Mouse (Mus musculus): Measurements from ENCODE around the gene Kncn.
A peak's percentile ranks its signal among the peaks of the same experiment; 100 is the strongest.

The Kncn gene

DNA sequence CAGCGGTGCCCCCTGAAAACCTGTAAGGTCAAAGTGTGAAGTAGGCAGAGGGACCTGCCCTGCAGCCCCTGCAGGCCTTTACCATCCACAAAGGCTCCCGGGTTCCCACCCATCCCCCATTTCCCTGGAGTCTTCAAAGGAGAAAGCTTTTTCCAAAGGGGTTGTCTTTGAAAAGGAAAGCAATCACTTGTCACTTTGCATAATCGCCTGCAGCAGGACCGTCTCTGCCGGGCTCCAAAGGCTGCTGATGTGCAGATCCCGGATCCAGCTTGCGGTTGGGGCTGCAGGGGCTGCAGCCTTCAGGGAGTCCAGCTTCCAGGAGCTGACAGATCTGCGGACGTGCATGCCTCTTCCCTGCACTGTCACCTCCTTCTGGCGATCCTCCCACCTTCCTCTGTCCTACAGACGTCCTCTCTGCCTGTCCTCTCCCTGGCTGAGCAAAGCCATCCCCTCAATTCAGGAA is 6.0 kb upstream of the Kncn start:
- no peak for DNase-seq (ENCODE audit: low read depth in 1 of 2, low spot score in 2 of 2)

DNA sequence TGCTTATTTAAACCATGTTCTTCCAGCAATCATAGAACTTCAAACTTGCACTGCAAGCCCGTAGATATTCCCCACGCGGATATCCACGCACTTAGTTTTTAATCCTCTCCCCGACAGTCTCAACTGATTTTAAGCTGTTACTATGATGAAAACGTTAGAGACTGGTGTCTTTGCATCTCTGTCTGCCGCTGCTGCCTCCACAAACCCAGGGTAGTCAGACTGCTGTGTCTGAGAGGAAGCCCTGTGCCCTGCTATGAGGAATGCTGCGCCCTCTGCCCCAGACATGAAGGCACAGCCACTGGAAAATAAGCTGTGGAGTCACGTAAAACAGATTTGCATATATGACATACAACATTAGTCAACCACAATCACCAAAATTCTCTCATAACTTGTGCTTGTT is 5.4 kb upstream of the Kncn start:
- DNase-seq (ENCODE audit: low read depth in 1 of 2, low spot score in 2 of 2): no peak

DNA sequence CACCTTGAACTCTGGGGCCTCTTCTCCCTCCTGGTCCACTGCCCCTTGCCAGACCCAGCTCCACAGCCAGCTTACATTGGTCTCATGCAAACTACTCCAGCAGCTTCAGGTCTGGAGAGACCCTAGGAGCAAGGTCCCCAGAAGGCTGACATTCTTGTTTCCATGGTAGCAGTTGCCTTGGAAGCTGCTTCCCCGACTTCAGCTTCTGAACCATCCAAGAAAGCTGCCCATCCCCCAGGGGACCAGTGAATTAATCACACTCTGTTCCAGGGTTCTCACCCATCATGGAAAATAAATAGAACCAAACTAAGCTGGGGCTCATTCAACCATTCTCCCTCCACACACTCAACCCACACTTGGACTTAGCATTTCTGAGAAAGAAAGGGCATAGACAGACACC is 3.0 kb upstream of the Kncn start:
- DNase-seq (ENCODE audit: low read depth in 1 of 2, low spot score in 2 of 2): no peak

DNA sequence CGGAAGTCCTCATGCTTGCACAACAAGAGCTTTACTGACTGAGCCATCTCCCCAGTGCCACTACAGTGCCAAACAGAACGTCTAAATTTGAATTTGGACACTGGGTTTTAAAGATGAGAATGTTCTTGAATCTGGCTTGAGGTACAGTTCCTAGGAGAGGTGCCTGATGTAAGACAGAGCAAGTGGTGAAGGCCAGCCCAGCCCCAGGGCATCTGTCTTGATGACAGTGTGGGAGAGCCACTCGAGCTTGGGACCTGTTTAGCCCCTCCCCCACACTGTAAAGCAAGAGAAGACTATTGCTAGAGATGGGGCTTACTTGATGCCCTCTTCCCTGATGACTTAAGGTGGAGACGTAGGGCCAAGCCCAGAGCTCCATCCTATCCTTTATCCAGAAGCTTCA is 2.0 kb upstream of the Kncn start:
- DNase-seq (ENCODE audit: low read depth in 1 of 2, low spot score in 2 of 2): no peak

DNA sequence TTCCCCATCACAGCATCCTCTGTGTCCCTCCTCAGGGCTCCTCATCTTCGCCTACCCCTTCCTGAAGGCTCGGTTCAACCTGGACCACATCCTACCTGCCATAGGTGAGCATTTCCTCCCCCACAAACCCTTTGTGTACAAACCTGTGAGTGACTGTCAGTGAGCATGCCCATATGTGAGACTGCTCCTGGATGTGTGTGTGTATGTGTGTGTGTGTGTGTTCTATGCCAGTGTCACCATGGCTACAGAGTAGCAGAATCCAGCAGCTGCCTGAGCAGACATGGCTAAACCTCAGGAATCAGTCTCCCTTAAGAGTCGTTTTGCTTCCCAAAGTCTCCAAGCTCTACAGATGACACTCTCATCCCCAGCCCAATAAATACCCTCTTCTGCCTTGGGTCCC is 1.6 kb downstream of the Kncn start:
- DNase-seq (ENCODE audit: low read depth in 1 of 2, low spot score in 2 of 2): no peak

DNA sequence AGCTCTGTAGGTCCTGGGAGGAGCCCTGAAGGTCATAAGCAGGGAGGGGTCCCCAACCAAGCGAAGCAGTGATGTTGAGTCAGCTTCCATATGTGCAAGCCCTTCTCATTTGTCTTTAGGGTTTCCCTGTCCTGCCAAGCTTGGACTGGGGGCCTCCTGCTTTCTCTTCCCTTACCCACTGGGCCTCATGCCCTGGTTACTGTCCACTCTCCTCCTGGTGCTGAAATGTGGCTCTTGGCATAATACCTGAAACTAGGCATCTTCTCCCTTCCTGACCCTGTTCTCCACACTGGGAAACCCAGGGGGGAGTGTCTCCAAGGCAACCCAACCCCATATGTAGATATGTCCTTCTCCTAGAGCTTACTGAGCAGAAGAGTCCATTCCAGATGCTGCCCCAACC is 2.7 kb downstream of the Kncn start:
- DNase-seq (ENCODE audit: low read depth in 1 of 2, low spot score in 2 of 2): no peak

DNA sequence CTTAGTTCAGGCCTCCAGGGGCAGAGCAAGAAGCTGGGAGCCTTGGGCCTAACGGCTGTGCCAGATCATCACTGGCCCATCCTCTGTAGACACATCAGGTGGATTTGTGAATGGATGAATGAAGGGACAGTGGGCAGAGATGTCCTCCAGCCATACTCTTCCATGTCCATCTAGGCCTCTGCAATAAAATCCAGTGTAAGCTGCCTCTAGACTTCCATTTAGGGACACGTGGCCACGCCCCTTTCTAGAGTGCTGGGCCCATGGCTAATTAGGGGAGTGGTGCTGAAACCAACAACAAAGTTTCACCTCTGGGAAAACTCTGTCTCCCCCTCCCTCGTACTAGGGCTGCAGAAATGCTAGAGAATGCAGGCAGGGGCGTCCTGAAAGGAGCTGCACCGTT is 5.9 kb downstream of the Kncn start:
- no peak for DNase-seq (ENCODE audit: low read depth in 1 of 2, low spot score in 2 of 2)

DNA sequence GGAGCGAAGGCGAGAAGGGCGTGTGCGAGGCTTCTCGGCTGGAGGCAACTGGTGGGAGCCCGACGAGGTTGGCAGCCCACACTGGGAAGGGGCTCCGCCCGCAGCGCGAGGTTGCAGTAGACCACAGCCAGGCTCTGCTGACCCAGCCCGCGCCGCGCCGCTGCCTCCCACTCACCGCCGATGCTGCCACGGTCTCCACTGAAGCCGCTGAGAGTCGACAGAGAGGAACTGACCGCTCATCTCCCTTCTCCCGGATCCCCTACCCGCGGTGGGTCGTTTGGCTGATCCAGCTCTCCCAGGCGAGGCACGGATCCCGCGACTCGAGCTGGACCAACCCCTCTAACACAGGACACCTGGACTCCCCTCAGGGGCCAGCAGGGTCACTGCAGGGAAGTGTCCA is 6.4 kb downstream of the Kncn start, which contains the start of gene 6430628N08Rik:
6430628N08Rik (plus strand) TSS at position 113 of the 400 bp plus-strand sequence.
- DNase-seq (ENCODE audit: low read depth in 1 of 2, low spot score in 2 of 2): no peak

DNA sequence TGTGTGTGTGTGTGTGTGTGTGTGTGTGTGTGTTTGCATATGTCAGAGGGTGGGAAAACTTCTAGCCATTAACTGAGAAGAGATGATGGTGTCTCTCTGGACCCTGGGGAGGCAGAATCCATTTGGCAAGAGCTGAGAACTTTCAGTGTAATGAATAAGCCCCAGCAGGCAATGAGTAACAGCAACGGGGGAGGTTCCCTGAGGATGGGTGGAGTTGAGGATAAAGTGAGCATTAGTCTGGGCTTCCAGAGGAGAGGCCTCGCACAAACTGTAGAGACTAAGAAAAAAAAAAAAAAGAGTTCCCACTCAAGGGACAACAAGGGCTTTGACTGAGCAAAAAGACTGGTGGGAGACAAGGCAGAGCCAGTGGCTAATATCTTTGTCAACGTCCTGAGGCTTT is 10.1 kb downstream of the Kncn start:
- no peak for DNase-seq (ENCODE audit: low read depth in 1 of 2, low spot score in 2 of 2)

DNA sequence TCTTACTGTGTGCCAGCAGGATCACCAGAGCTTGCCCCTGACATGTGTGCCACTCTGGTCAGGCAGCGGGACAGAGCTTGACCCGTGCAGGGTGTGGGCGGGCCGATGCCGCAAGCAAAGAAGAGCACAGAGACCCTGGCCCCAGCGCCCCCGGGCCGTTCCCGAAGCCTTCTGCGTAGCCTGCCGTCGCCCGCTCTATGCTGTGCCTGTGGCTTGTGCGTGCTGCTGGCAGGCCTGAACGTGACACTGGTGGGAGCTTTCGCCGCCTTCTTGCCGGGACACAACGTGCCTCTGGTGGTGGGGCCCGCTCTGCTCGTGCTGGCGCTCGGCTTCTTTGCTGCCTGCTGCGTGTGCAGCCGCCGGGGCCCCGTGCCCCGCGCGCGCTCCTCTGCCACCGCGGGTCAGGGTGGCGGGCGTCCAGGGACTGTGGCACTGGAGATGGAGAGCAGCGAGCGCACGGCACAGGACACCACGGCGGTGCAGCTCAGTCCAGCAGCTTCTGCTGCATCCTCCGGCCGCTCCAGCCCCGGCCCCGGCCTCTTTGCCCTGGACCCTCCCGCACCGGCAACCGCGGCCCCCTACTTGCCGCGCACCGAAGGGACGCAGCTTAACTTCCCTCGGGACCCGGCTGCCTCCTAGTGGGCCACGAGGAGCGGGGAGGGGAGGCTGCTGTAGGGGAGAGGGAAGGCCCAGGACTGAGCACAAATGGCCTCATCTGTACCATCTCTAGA is 13.9 kb downstream of the Kncn start:
- DNase-seq (ENCODE audit: low read depth in 1 of 2, low spot score in 2 of 2): no peak

DNA sequence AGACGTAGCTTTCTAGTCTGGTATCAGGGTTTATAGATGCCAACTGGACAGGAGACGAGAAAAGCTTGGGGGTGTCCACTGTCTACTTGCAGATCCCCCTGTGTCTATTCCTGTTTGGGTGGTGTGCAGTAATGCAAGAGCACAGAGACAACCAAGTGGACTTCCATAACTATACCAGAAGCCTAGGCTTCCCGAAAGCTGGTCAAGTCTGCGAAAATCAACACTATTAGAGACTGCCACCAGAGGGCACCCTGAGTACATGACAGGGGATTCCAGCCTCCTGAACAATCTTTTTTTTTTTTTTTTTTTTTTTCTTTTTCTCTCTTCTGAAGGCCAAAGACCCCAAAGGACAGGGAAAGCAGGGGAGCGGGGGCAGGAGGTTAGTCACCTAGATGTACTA is 18.6 kb downstream of the Kncn start:
- DNase-seq (ENCODE audit: low read depth in 1 of 2, low spot score in 2 of 2): peak in 1 of 2 experiments; percentile 20

DNA sequence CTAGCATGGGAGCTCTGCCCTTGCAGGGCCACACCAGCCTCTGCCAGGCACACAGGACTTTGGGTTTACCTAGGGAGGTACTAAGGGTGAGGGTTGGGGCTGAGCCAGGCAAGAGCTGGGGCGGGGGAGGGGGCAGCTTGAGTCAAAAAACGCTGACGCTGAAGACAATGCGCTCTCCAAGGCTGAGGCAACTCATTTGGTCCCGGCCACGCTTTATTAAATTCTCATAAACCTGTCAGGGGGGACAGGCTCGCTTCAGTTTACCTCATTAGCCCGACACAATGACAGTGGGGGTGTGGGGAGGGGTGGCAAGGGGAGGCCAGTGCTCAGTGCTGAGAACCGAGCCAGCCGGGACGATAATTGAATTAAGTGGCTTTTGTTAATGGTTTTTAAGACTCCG is 20.2 kb downstream of the Kncn start:
- DNase-seq (ENCODE audit: low read depth in 1 of 2, low spot score in 2 of 2): no peak

DNA sequence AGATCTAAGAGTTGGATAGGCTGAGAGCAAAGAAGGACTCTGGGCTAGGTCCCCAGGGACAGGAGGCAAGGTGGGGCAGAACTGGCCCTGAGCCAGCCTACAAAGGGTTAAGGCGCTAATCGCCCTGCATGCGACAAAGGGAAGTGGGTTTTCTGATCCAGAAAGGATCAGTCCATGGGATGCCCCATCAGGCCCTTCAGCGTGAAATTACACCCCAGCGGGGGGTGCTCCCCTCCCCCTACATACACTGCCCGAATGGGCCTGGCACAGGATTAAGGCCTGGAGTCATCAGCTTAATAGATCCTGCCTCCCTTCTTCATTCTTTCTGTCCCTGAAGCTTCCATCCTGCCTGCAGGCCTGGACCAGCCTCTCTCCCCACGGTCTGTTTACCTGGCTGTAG is 21.5 kb downstream of the Kncn start:
- no peak for DNase-seq (ENCODE audit: low read depth in 1 of 2, low spot score in 2 of 2)

DNA sequence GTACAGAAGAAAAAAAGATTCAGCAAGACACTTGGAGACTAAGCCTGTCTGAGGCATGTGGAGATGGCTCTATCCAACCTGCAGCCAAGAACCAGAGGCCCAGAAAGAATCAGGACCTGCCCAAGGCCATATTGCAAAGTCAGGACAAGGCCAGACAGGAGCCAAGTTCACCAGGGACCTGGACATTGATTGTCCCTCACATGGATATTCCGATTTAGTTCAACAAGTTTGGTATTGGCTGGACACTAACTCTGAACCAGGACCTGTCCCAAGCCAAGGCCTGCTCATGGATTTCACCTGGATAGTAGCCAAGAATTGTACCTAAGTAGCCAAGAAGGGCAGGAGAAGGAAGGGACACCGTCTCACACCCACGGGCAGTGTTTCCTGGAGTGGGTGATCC is 22.6 kb downstream of the Kncn start:
- no peak for DNase-seq (ENCODE audit: low read depth in 1 of 2, low spot score in 2 of 2)

DNA sequence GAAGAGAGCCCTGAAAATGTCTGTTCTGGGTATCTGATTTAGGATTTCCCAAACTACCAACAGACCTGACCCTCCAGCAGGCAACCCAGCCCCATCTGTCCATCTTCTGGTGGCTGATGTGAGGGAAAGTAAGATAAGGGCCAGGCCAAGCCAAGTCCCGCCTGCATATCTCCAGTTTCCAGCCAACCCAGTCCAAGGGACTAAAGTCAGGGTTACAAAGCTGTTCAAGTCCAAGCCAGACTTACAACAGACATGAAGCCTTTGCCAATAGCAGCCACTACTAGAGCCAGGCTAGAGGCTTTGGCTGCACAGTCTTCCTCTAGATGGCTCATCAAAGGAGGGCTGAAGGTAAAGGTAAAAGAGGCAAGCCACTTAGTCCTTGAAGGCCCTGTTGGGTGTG is 23.8 kb downstream of the Kncn start:
- no peak for DNase-seq (ENCODE audit: low read depth in 1 of 2, low spot score in 2 of 2)

DNA sequence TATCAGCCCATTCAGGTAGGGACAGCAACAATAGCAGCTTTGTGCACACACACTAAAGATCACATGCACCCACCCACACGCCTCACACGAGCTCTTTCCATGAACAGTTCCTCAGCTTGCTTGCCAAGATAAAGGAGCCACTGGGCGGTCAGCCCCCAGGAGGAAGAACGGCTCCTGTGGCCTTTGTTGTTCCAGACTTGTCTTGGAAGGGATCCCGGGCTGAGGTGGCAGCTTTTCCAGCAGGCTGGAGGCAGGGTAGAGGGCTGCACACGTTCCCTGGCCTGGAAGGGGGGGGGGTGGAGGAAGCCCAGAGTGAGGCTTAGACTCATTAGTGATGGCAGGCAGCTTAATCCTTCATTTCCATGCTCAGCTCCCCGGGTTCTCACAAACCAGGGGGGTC is 24.4 kb downstream of the Kncn start:
- no peak for DNase-seq (ENCODE audit: low read depth in 1 of 2, low spot score in 2 of 2)

DNA sequence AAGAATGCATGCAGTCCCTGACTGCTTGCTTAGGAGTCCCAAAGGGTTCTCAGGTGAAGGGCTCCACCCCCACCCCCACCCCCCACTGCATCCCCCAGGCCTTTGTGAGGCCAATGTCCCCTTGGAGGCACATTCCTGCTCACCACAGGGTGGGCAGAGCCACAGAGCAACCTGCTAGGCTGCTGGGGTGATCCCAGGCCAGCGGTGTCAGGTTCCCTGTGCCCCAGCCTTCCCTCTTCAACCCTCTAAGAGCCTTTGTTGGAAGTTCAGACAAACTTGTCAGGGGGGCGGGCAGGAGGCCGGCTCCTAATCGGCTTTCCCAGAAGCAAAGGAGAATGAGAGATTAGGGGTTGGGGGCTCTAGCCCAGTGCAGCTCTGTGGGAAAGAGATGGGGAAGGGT is 27.4 kb downstream of the Kncn start:
- DNase-seq (ENCODE audit: low read depth in 1 of 2, low spot score in 2 of 2): no peak

DNA sequence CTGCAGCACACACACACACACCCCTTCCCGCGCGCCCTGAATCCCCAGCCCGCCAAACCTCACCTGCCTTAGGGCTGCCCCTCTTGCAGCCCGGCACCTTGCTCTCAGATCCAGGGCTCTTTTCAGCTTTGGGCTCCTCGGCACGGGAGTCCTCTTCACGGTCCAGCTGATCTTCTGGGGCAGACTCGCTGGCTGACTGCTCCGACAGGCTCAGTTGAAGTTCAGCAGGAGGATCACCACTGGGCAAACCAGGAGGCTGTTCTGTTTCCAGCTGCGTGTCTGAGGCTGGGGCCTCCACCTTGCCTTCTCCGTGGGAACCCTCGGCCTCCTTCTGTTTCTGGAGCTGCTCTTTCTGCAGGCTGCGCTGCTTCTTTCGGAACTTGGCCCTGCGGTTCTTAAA is 35.7 kb downstream of the Kncn start:
- DNase-seq (ENCODE audit: low read depth in 1 of 2, low spot score in 2 of 2): no peak

DNA sequence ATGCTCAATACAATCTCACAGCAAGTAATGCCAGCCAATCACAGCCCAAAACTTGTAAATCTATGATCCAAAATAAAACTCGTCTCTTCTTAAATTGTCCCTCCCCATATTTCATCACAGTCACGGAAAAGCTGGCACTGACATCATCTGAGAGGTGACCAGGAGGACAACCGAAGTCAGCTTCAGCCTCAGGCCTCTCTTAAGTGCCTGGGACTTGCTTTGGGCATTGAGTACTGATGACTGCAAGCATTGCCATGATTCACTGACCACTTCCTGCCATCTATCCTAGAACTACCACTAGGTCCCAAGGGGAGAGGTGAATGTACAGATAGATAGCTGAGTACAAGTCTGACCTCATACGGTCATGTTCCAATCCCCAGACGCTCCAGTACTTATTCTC is 38.5 kb downstream of the Kncn start:
- no peak for DNase-seq (ENCODE audit: low read depth in 1 of 2, low spot score in 2 of 2)

DNA sequence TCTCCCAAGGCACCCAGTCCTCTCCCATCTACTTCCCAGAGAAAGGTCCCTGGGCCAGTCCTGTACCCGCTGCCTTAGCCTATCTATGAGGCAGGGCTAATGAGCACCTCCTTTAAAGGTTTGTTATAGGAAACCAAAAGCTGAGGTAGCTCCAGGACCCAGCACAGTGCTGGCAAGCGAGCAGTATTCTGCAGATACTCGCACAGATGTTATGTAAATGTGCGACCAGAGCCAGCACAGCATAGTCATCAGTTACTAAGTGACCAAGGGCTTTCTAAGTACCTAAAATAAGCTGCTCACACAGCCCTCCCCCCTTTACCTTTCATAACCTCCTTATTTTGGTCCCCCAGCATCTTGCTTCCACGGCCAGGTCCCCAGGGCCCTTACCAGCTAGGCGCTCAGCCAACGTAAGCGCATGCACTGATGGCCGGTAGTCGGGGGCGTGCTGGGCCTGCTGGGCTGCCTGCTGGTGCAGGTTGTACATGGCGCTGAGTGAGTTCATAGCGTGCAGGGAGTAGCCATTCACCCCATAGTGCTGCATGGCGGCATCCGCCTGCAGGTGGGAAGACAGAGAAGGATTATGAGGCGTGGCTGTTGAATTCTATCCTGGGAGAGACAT is 39.2 kb downstream of the Kncn start:
- DNase-seq (ENCODE audit: low read depth in 1 of 2, low spot score in 2 of 2): no peak

DNA sequence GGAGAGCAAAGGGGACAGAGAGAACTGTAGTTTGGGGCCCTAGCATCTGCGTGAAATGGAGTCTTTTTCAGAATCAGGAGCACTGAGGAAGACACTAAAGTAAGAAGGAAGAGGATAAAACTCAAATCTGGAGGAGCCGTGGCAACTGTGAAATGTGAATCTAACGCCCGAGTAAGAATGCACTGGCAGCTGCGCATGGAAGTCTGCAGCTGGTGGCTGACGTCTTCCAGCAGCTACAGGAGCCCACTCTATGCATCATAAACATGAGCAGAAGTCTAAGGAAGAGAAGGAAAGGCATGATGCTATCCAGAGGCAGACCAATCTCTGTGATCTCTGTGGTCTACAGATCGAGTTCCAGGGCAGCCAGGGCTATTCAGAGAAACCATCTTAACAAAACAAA is 43.4 kb downstream of the Kncn start:
- no peak for DNase-seq (ENCODE audit: low read depth in 1 of 2, low spot score in 2 of 2)

DNA sequence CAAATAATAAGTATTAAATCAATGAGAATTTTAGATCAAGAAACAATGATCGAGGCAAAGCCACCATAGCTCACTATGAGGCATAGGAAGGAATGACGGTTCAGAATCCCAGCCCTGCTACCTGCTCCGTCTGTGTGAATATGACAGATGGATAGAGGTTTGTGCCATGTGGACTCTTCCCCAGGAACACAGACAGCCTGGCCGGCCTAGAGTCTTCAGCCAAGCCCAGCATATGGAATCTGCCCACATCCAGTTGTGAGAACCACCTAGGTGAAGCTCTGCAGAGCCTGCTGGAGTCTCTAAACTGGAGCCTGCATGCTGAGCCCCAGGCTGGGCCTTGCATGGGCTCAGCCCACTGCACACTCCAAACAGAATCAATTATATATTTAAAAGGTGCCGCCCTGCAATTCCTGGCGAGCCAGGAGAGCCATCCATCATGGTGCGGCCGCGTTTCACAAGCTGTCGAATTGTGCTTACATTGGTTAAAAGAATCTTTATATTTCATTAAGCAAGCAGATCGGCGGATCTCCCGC is 47.4 kb downstream of the Kncn start:
- no peak for DNase-seq (ENCODE audit: low read depth in 1 of 2, low spot score in 2 of 2)
